Mouse (Mus musculus) brain, embryonic 14.5 days (tissue): Measurements from ENCODE around the gene Rhoj. TPM values are rescaled to one million over a fixed set of nuclear protein-coding genes. Genes with fewer than 3 reads are reported as not detected.

ENCODE experiments used
- DNase-seq: peaks from one replicate; pipeline ENCODE4 v3.0.0-alpha.2; 2011; ENCODE audit warnings: low read depth
- CTCF ChIP-seq: fragments of 200-500 bp; IDR thresholded peaks from 2 replicates; pipeline ENCODE4 v1.5.1; 2012; ENCODE audit warnings: inconsistent platforms, mild to moderate bottlenecking, moderate library complexity, borderline replicate concordance; ENCODE audit not compliant: insufficient read depth, insufficient read length; ENCODE audit errors: extremely low read depth
- POLR2A ChIP-seq: fragments of 200-500 bp; IDR thresholded peaks from 2 replicates; pipeline ENCODE4 v1.6.1; 2012; ENCODE audit warnings: mild to moderate bottlenecking, inconsistent platforms, borderline replicate concordance; ENCODE audit not compliant: poor library complexity, insufficient read depth, insufficient read length, severe bottlenecking; ENCODE audit errors: extremely low read depth
- polyA plus RNA-seq: library from polyadenylated mRNA; depleted of rRNA; stranded (reverse); fragments of >200 nt; gene quantifications from 2 replicates; pipeline ENCODE4 v1.2.3, GENCODE M21; 2012

The Rhoj gene
- polyA plus RNA-seq, 1 experiment: 24.2 TPM

GRCm38 (mm10) chr12:75351846-75352245 is 43.7 kb downstream of the Rhoj start:
- TF ChIP-seq POLR2A (no peak), CTCF (no peak)

GRCm38 (mm10) chr12:75352410-75352809 is 44.3 kb downstream of the Rhoj start:
- TF ChIP-seq POLR2A (no peak), CTCF (no peak)
- peak; percentile 47 for DNase-seq

More at GRCm38 (mm10) chr12:75351846-75352245, 43.7 kb downstream of the Rhoj start:
- DNase-seq: no peak

- no peak for DNase-seq
- TF ChIP-seq POLR2A (no peak), CTCF (no peak)
Measured at GRCm38 (mm10) chr12:75354354-75354753, 46.2 kb downstream of the Rhoj start.

- DNase-seq: no peak
- TF ChIP-seq POLR2A: no peak
- no peak for TF ChIP-seq CTCF
Measured at GRCm38 (mm10) chr12:75357781-75358180, 49.7 kb downstream of the Rhoj start.

- DNase-seq: no peak
- TF ChIP-seq POLR2A (no peak), CTCF (no peak)
Measured at GRCm38 (mm10) chr12:75358714-75359113, 50.6 kb downstream of the Rhoj start.

- no peak for DNase-seq
- TF ChIP-seq CTCF (no peak), POLR2A (no peak)
Measured at GRCm38 (mm10) chr12:75359500-75359899, 51.4 kb downstream of the Rhoj start.

- DNase-seq: no peak
Measured at GRCm38 (mm10) chr12:75359921-75360482, 51.9 kb downstream of the Rhoj start.

GRCm38 (mm10) chr12:75362456-75362855 is 54.3 kb downstream of the Rhoj start:
- no peak for DNase-seq
- TF ChIP-seq POLR2A: no peak
- no peak for TF ChIP-seq CTCF

More at GRCm38 (mm10) chr12:75359921-75360482, 51.9 kb downstream of the Rhoj start:
- TF ChIP-seq CTCF: no peak
- no peak for TF ChIP-seq POLR2A

GRCm38 (mm10) chr12:75364416-75364815 is 56.3 kb downstream of the Rhoj start:
- no peak for DNase-seq
- TF ChIP-seq CTCF: no peak
- no peak for TF ChIP-seq POLR2A

GRCm38 (mm10) chr12:75365621-75366124 is 57.6 kb downstream of the Rhoj start:
- TF ChIP-seq POLR2A: no peak
- no peak for TF ChIP-seq CTCF
- DNase-seq: no peak

- DNase-seq: no peak
Measured at GRCm38 (mm10) chr12:75367371-75367770, 59.2 kb downstream of the Rhoj start.

GRCm38 (mm10) chr12:75368527-75368926 is 60.4 kb downstream of the Rhoj start:
- DNase-seq: no peak
- TF ChIP-seq POLR2A (no peak), CTCF (no peak)

More at GRCm38 (mm10) chr12:75367371-75367770, 59.2 kb downstream of the Rhoj start:
- TF ChIP-seq CTCF (no peak), POLR2A (no peak)
